Mouse (Mus musculus) cerebellum, postnatal 36 days (tissue): ENCODE data around the gene Eps15l1.

Experiments used
- DNase-seq, 2 experiments: peaks; one replicate each; pipeline ENCODE4 v3.0.0; 2021 to 2022; ENCODE audit warnings: mixed read lengths in 2 of 2

Gene Eps15l1

GRCm38 (mm10) chr8:72348956-72349355 is 72.3 kb downstream of the Eps15l1 start:
- DNase-seq, result no peak

- DNase-seq, result no peak
These were observed 73.1 kb downstream of the Eps15l1 start for GRCm38 (mm10) chr8:72348114-72348513.

GRCm38 (mm10) chr8:72347553-72347952 is 73.7 kb downstream of the Eps15l1 start:
- no peak for DNase-seq

GRCm38 (mm10) chr8:72343725-72344124 is 77.5 kb downstream of the Eps15l1 start:
- no peak for DNase-seq

- DNase-seq, result peak in 1 of 2 experiments; percentile 13
These were observed 78.5 kb downstream of the Eps15l1 start for GRCm38 (mm10) chr8:72342556-72343300.

GRCm38 (mm10) chr8:72337034-72337433 is 84.2 kb downstream of the Eps15l1 start:
- DNase-seq, result no peak

- DNase-seq, result no peak
These were observed 85.0 kb downstream of the Eps15l1 start for GRCm38 (mm10) chr8:72336273-72336672.

GRCm38 (mm10) chr8:72334144-72334641 is 87.1 kb downstream of the Eps15l1 start:
- no peak for DNase-seq

- DNase-seq, result no peak
These were observed 87.7 kb downstream of the Eps15l1 start for GRCm38 (mm10) chr8:72333429-72334143.

- no peak for DNase-seq
These were observed 89.6 kb downstream of the Eps15l1 start for GRCm38 (mm10) chr8:72331631-72332030.

- DNase-seq, result no peak
These were observed 90.3 kb downstream of the Eps15l1 start for GRCm38 (mm10) chr8:72330806-72331516.

- no peak for DNase-seq
These were observed 92.1 kb downstream of the Eps15l1 start for GRCm38 (mm10) chr8:72329116-72329515.

- no peak for DNase-seq
These were observed 96.6 kb downstream of the Eps15l1 start for GRCm38 (mm10) chr8:72324708-72325107.

- no peak for DNase-seq
These were observed 97.1 kb downstream of the Eps15l1 start for GRCm38 (mm10) chr8:72324036-72324706.

GRCm38 (mm10) chr8:72323131-72323725 is 98.0 kb downstream of the Eps15l1 start:
- DNase-seq, result no peak

- DNase-seq, result no peak
These were observed 98.8 kb downstream of the Eps15l1 start for GRCm38 (mm10) chr8:72322471-72322889.

- DNase-seq, result no peak
These were observed 99.4 kb downstream of the Eps15l1 start for GRCm38 (mm10) chr8:72321635-72322441.

- DNase-seq, result no peak
These were observed 100.3 kb downstream of the Eps15l1 start for GRCm38 (mm10) chr8:72320803-72321583.

GRCm38 (mm10) chr8:72319921-72320802 is 101.1 kb downstream of the Eps15l1 start:
- DNase-seq, result no peak
